Mouse (Mus musculus): Measurements from ENCODE around the gene Hmcn1. TPM values are rescaled to one million over a fixed set of nuclear protein-coding genes. Genes with fewer than 3 reads are reported as not detected.
A peak's percentile ranks its signal among the peaks of the same experiment; 100 is the strongest.

Gene Hmcn1
- polyA plus RNA-seq, 1 experiment from 2014 or later = 25.5 TPM

GRCm38 (mm10) chr1:150711438-150711837 is 281.8 kb downstream of the Hmcn1 start:
- no peak for ATAC-seq (replicated peaks; ENCODE audit: insufficient number of reproducible peaks, low FRiP score, low TSS enrichment, low read depth)
- Histone ChIP-seq H3K27ac (replicated peaks; ENCODE audit: low read depth, low read length) (no peak overlapping the region), H3K36me3 (replicated peaks; ENCODE audit: control insufficient read depth, insufficient read depth, low read depth, low read length) (no peaks in the 10 kb centered on the region), H3K4me3 (ENCODE audit: low read depth, low read length) (no peak overlapping the region), H3K4me1 (ENCODE audit: control insufficient read depth, insufficient read depth, low read length) (no peaks in the 10 kb centered on the region), H3K4me2 (ENCODE audit: low read depth, low read length) (no peak overlapping the region), H3K9ac (replicated peaks; ENCODE audit: low read length) (no peak overlapping the region), H3K27me3 (ENCODE audit: control insufficient read depth, insufficient read depth, low read length) (no peaks in the 10 kb centered on the region), H3K9me3 (replicated peaks; ENCODE audit: control insufficient read depth, low read length) (no peaks in the 10 kb centered on the region)
- DNase-seq (ENCODE audit: low spot score) = no peak
- WGBS = 78% methylated on average over 5 of the region's 5 CpGs

DNA sequence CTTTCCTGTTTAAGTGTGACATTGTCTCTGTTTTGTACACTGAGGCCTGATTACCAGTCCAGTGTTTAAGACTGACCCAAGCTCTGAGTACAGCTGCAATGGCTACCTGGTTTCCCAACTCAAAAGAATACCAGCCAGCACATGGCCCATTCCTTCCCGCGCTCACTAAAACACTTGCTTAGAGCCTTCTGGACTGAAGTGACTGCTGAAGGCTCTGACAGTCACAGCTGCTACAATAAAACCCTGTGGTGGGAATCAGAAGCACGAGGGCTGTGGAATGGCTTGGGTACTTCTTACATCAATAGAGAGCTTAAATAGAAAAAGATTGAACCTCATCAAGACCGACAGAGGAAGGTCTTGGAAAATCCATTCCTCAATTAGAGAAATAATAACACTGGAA is 286.7 kb downstream of the Hmcn1 start:
- no peak for ATAC-seq (replicated peaks; ENCODE audit: insufficient number of reproducible peaks, low FRiP score, low TSS enrichment, low read depth)
- Histone ChIP-seq H3K4me2 (ENCODE audit: low read depth, low read length) (no peak overlapping the region), H3K4me1 (ENCODE audit: control insufficient read depth, insufficient read depth, low read length) (no peaks in the 10 kb centered on the region), H3K9ac (replicated peaks; ENCODE audit: low read length) (no peak overlapping the region), H3K4me3 (ENCODE audit: low read depth, low read length) (no peak overlapping the region), H3K9me3 (replicated peaks; ENCODE audit: control insufficient read depth, low read length) (no peaks in the 10 kb centered on the region), H3K36me3 (replicated peaks; ENCODE audit: control insufficient read depth, insufficient read depth, low read depth, low read length) (no peaks in the 10 kb centered on the region), H3K27me3 (ENCODE audit: control insufficient read depth, insufficient read depth, low read length) (no peaks in the 10 kb centered on the region), H3K27ac (replicated peaks; ENCODE audit: low read depth, low read length) (no peak overlapping the region)
- 69% methylated on average over 4 of the region's 4 CpGs for WGBS
- DNase-seq (ENCODE audit: low spot score) = no peak

DNA sequence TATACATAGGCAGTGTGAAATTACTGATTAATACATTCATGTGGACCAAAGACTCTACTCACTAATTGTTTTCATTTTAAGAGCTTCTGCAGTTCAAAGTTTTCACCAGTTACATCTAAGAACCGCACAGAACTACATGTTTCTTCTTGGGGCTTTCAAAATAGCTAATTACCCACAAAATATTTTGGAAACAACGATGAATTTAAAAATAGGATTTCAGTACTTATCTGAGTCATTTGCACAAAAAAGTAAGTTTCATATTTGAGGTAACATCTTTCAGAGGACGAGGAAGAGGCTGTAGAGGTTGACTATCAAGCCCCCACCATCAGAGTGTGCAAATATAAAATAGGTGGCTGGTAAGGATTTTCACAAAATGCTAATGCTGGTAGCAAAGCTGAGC is 295.5 kb downstream of the Hmcn1 start:
- Histone ChIP-seq H3K4me1 (ENCODE audit: control insufficient read depth, insufficient read depth, low read length) (no peaks in the 10 kb centered on the region), H3K27me3 (ENCODE audit: control insufficient read depth, insufficient read depth, low read length) (no peaks in the 10 kb centered on the region), H3K4me2 (ENCODE audit: low read depth, low read length) (no peak overlapping the region), H3K36me3 (replicated peaks; ENCODE audit: control insufficient read depth, insufficient read depth, low read depth, low read length) (no peaks in the 10 kb centered on the region), H3K27ac (replicated peaks; ENCODE audit: low read depth, low read length) (no peak overlapping the region), H3K4me3 (ENCODE audit: low read depth, low read length) (no peak overlapping the region), H3K9ac (replicated peaks; ENCODE audit: low read length) (no peak overlapping the region), H3K9me3 (replicated peaks; ENCODE audit: control insufficient read depth, low read length) (no peaks in the 10 kb centered on the region)
- ATAC-seq (replicated peaks; ENCODE audit: insufficient number of reproducible peaks, low FRiP score, low TSS enrichment, low read depth) (no peak), DNase-seq (ENCODE audit: low spot score) (no peak)
- 92% methylated on average over 3 of the region's 3 CpGs for WGBS

DNA sequence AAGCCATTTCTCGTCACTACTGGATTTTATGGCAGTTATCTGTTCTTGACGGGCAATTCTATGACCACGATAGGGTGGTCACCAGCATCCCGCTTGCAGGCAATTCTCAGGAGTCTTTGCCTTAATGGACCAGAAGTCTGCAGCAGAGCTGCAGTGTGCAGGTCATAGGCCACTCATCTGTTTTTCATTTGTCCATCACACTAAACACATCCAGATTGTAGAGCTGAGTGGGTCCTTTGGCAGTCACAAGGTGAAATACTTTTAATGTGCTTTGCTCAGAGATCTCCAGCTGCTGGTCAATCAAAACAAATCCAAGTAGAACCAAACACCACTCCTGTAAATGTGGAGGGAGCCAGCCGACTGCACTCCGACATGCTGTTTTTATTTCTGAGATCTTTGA is 311.2 kb downstream of the Hmcn1 start:
- DNase-seq (ENCODE audit: low spot score) (peak; percentile 90), ATAC-seq (replicated peaks; ENCODE audit: insufficient number of reproducible peaks, low FRiP score, low TSS enrichment, low read depth) (peak; percentile 70; the same call in 1 of the 2 replicates)
- H3K4me3 ChIP-seq (ENCODE audit: low read depth, low read length) = no peak overlapping the region
- H3K4me1 ChIP-seq (ENCODE audit: control insufficient read depth, insufficient read depth, low read length) = no peaks in the 10 kb centered on the region
- H3K4me2 ChIP-seq (ENCODE audit: low read depth, low read length) = no peak overlapping the region
- 25% methylated on average over 6 of the region's 6 CpGs for WGBS
- no peak overlapping the region; the same call in none of the 2 replicates for H3K27ac ChIP-seq (replicated peaks; ENCODE audit: low read depth, low read length)
- H3K9ac ChIP-seq (replicated peaks; ENCODE audit: low read length) = no peak overlapping the region
- H3K36me3 ChIP-seq (replicated peaks; ENCODE audit: control insufficient read depth, insufficient read depth, low read depth, low read length) = no peaks in the 10 kb centered on the region; the same call in 1 of the 2 replicates
- H3K9me3 ChIP-seq (replicated peaks; ENCODE audit: control insufficient read depth, low read length) = no peaks in the 10 kb centered on the region
- no peaks in the 10 kb centered on the region for H3K27me3 ChIP-seq (ENCODE audit: control insufficient read depth, insufficient read depth, low read length)

DNA sequence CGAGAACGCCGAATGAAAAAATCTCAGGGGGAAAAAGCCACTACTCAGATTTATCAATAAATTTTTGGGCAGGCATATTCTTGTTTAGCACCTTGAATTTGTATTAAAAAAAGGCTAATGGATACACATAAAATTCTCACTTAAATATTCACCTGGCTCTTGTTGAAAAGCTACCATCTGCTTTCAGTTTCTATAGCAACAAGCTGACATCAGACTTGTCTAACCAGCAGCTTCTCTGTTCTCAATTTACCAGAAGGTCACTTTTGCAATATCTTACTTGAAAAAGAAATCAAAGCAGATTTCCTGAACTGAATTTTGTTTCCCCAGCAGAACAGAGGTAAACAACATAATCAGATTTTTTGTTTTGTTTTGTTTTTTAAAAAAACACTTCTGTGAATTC is 311.8 kb downstream of the Hmcn1 start:
- no peaks in the 10 kb centered on the region for H3K4me1 ChIP-seq (ENCODE audit: control insufficient read depth, insufficient read depth, low read length)
- DNase-seq (ENCODE audit: low spot score) (peak; percentile 42), ATAC-seq (replicated peaks; ENCODE audit: insufficient number of reproducible peaks, low FRiP score, low TSS enrichment, low read depth) (no peak)
- no peaks in the 10 kb centered on the region for H3K9me3 ChIP-seq (replicated peaks; ENCODE audit: control insufficient read depth, low read length)
- H3K36me3 ChIP-seq (replicated peaks; ENCODE audit: control insufficient read depth, insufficient read depth, low read depth, low read length) = no peaks in the 10 kb centered on the region; the same call in 1 of the 2 replicates
- 82% methylated on average over 3 of the region's 3 CpGs for WGBS
- H3K27ac ChIP-seq (replicated peaks; ENCODE audit: low read depth, low read length) = no peak overlapping the region
- no peaks in the 10 kb centered on the region for H3K27me3 ChIP-seq (ENCODE audit: control insufficient read depth, insufficient read depth, low read length)
- H3K4me2 ChIP-seq (ENCODE audit: low read depth, low read length) = no peak overlapping the region
- H3K9ac ChIP-seq (replicated peaks; ENCODE audit: low read length) = no peak overlapping the region
- no peak overlapping the region for H3K4me3 ChIP-seq (ENCODE audit: low read depth, low read length)

GRCm38 (mm10) chr1:150681006-150681405 is 312.2 kb downstream of the Hmcn1 start:
- Histone ChIP-seq H3K4me2 (ENCODE audit: low read depth, low read length) (no peak overlapping the region), H3K4me1 (ENCODE audit: control insufficient read depth, insufficient read depth, low read length) (no peaks in the 10 kb centered on the region), H3K9me3 (replicated peaks; ENCODE audit: control insufficient read depth, low read length) (no peaks in the 10 kb centered on the region), H3K27me3 (ENCODE audit: control insufficient read depth, insufficient read depth, low read length) (no peaks in the 10 kb centered on the region), H3K4me3 (ENCODE audit: low read depth, low read length) (no peak overlapping the region), H3K9ac (replicated peaks; ENCODE audit: low read length) (no peak overlapping the region), H3K36me3 (replicated peaks; ENCODE audit: control insufficient read depth, insufficient read depth, low read depth, low read length) (no peaks in the 10 kb centered on the region; the same call in 1 of the 2 replicates), H3K27ac (replicated peaks; ENCODE audit: low read depth, low read length) (no peak overlapping the region)
- ATAC-seq (replicated peaks; ENCODE audit: insufficient number of reproducible peaks, low FRiP score, low TSS enrichment, low read depth) (no peak), DNase-seq (ENCODE audit: low spot score) (no peak)
- 74% methylated on average over 15 of the region's 15 CpGs for WGBS

DNA sequence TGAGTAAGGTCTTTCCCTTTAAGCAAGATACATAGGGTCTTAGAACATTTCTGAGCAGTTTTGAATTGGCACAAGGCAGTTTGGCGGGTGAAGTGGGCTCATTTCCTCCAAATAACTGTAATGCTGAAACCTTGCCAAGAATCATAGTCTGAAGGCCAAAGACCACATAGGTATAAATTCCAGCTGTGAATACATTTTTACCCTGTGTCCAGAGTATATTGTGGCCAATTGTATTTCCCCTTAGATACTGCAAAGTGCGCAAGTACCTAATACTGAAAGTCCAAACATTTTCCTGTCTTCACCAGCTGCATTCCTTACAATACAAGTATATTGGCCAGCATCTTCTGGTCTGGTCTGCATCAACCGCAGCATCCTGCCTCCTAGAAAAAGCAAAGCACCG is 312.9 kb downstream of the Hmcn1 start:
- DNase-seq (ENCODE audit: low spot score) = no peak
- H3K4me2 ChIP-seq (ENCODE audit: low read depth, low read length) = no peak overlapping the region; the same call in 1 of the 2 replicates
- no peak overlapping the region for H3K9ac ChIP-seq (replicated peaks; ENCODE audit: low read length)
- no peak overlapping the region for H3K27ac ChIP-seq (replicated peaks; ENCODE audit: low read depth, low read length)
- H3K4me3 ChIP-seq (ENCODE audit: low read depth, low read length) = no peak overlapping the region
- WGBS = 69% methylated on average over 4 of the region's 4 CpGs
- ATAC-seq (replicated peaks; ENCODE audit: insufficient number of reproducible peaks, low FRiP score, low TSS enrichment, low read depth) = no peak
- H3K36me3 ChIP-seq (replicated peaks; ENCODE audit: control insufficient read depth, insufficient read depth, low read depth, low read length) = no peaks in the 10 kb centered on the region; the same call in 1 of the 2 replicates
- no peaks in the 10 kb centered on the region for H3K4me1 ChIP-seq (ENCODE audit: control insufficient read depth, insufficient read depth, low read length)
- H3K9me3 ChIP-seq (replicated peaks; ENCODE audit: control insufficient read depth, low read length) = no peaks in the 10 kb centered on the region
- H3K27me3 ChIP-seq (ENCODE audit: control insufficient read depth, insufficient read depth, low read length) = no peaks in the 10 kb centered on the region

DNA sequence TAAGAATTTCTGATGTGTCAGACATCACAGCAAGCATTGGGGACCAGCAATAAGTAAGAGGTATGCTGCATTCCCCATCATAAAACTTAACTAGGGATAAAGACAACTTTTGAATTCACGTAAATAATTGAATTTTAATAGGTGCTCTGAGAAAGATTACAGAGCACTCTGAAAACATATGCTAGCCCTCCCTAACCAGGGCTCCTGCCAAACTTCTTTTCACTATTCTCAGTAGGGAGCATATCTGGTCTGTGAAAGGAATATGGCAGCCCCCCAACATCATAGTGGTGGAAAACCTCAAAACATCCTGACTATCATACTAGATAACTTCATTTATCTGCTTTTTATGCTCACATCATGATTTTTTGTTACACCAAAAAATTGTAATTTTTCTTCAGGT is 347.9 kb downstream of the Hmcn1 start:
- H3K36me3 ChIP-seq (replicated peaks; ENCODE audit: control insufficient read depth, insufficient read depth, low read depth, low read length) = no peaks in the 10 kb centered on the region
- no peaks in the 10 kb centered on the region for H3K4me1 ChIP-seq (ENCODE audit: control insufficient read depth, insufficient read depth, low read length)
- H3K4me3 ChIP-seq (ENCODE audit: low read depth, low read length) = no peak overlapping the region
- no peak overlapping the region for H3K4me2 ChIP-seq (ENCODE audit: low read depth, low read length)
- H3K27ac ChIP-seq (replicated peaks; ENCODE audit: low read depth, low read length) = no peak overlapping the region
- no peaks in the 10 kb centered on the region for H3K27me3 ChIP-seq (ENCODE audit: control insufficient read depth, insufficient read depth, low read length)
- DNase-seq (ENCODE audit: low spot score) (no peak), ATAC-seq (replicated peaks; ENCODE audit: insufficient number of reproducible peaks, low FRiP score, low TSS enrichment, low read depth) (no peak)
- no peak overlapping the region for H3K9ac ChIP-seq (replicated peaks; ENCODE audit: low read length)
- H3K9me3 ChIP-seq (replicated peaks; ENCODE audit: control insufficient read depth, low read length) = no peaks in the 10 kb centered on the region
- 89% methylated on average over 1 of the region's 1 CpGs for WGBS

All from embryonic facial prominence, embryonic 11.5 days (tissue).